Mouse (Mus musculus): ENCODE measurements around the gene Serpina7. TPM values are rescaled to one million over a fixed set of nuclear protein-coding genes. Genes with fewer than 3 reads are reported as not detected.

Gene Serpina7
- not detected for total RNA-seq (2021)
- long read RNA-seq, experiment 1 = 0 reads
- long read RNA-seq, experiment 2 = 0 reads

DNA sequence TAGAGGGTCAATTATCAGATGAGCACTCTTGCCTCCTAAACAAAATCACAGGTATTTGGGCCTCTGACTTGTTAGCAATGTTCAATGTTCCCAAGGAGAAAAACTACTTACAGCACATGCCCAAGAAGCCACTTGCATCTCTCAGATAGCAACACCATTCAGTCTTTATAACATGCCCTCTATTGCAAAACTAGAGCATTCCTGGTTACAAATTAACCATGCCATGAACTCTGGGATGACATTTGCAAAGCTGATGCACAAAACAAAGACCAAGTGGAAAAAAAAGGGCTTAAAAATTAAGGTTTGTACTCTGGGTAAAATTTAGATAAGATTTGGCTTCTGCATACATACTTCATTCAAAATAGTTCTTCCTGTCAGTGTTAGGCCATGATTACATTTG is at the start of gene Serpina7:
Gene Serpina7, minus strand, starts transcription at position 160 of the 400 bp plus-strand sequence.
- no peak for DNase-seq

DNA sequence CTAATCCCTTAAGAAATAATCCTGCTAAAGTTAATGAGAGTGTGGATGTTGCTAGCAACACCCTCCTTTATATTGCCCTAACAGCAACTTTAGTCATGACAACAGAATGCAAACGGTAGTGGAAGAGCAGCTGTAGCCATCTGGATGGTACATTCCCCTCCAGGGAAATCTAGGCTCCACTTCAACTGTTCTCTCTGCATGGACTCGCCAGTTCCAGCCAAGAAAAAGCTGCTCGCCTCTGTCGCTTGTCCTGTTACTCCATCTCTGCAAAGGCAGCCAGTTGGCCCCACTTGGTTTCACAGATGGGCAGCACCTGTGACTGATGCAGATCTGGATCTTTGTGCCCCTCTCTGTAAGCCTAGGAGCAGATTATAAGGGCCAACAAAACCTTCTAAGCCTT is 49.0 kb upstream of the Serpina7 start:
- no peak for DNase-seq

- DNase-seq = no peak
These were observed 12.2 kb upstream of the Serpina7 start for GRCm38 (mm10) chrX:139097197-139097596.

DNA sequence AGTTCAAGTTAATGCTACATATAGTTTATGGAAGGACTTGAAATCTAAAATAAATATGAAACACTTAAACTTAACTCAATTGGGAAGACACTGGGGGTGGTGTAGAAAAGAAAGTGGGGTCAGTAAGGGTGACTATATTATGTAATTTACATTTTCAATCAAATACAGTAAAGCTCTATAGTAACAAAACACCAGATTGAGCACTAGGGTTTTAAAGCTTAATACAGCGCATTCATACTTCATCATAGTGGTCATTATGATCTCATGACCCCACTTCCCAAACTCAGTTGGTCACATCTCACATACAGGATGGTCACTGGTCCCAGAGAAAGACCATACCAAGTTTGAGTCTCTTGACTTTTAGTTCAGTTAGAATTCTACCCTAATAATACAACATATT is 907 bp upstream of the Serpina7 start, which contains the start of gene 4930513O06Rik:
Gene 4930513O06Rik, plus strand, starts transcription at position 301 of the 400 bp plus-strand sequence.
- DNase-seq = no peak

DNA sequence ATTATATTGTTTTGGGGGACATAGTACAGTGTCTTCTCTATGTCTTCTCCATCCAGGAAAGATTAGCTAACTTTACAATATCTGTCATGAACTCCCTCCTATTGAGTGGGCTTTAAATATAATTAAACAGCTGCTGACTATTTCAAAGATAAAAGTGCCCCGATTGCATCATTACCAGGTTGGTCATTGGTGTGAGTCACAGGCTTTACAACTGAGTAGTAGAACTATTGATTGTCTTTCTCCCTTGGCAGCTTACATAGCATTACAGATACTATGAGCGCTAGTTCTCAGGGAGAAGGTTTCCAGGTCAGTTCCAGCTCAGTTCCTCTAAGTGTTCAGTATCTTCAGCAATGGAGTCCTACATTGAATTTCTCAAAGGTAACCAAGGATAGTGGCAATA is 6.5 kb downstream of the Serpina7 start:
- DNase-seq = no peak

DNA sequence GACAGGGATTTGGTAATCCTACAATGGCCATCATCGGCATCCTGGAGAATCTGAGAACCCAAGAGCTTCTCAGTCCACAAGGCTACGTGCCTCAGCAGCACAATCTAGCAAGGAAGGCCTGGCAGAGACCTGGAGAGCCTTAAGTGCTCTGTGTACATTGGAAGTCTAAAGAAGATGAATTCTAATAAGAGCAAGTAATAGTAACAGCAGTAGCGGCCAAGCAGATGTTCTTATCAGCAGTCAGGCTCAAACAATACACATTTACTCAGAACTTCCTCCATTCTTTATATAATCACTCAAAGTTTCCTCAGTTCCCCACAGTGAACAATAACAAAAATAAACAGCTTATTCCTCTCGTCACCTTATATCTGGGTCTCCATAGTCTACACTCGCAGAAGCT is 21.0 kb downstream of the Serpina7 start:
- DNase-seq = no peak

GRCm38 (mm10) chrX:139053149-139053548 is 31.9 kb downstream of the Serpina7 start:
- DNase-seq = no peak

DNA sequence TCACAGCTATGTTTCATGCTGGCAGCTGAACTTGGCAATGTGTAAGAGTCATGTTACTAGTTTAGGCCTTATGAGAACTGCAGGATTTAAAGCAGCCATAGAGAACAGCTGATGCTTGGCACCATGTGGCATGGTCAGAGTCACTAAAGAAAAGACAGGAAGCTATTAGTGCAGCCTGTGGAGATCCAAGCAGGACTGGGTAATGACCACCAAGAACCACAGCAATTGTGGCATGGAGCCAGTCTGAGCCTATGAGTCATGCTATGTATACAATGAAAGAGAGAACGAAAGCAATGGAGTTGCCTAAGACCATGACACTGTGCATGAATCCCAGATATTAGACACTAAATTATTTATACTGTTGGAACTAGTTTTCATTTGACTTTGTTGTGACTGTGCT is 33.1 kb downstream of the Serpina7 start:
- no peak for DNase-seq

DNA sequence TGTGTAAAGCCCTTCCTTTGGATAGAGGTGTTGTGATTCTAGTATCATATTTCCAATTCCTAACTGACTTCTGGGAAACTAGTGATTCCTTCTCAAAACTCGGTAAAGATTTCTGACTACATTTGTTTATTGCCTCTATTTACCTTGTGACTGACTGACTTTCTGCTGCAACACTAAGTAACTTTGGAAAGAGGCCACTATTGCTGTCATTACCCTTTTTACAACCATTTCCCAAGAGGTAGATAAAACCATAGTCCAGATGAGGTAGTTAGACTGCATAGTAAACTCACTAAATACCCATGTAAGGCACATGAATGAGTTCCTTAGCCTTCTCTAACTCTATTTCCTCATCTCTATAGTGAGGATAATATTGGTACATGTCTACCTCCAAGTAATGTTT is 43.9 kb downstream of the Serpina7 start:
- no peak for DNase-seq

- DNase-seq = no peak
These were observed 45.7 kb downstream of the Serpina7 start for GRCm38 (mm10) chrX:139039314-139039713.

- no peak for DNase-seq
These were observed 47.4 kb downstream of the Serpina7 start for GRCm38 (mm10) chrX:139037666-139038065.

Other genes with a start within 250 kb of the Serpina7 start
- 1 to 10 TPM; 3.4 to 3.7 TPM for gene Nrk, start 170.8 kb downstream of the Serpina7 start, total RNA-seq (2021)
- gene 4930513O06Rik, start 1.0 kb upstream of the Serpina7 start, total RNA-seq (2021) = not detected
- not detected for gene 4933428M09Rik, start 94.0 kb upstream of the Serpina7 start, total RNA-seq (2021)
- gene Mum1l1, start 124.8 kb upstream of the Serpina7 start, total RNA-seq (2021) = 1 to 10 TPM; 4.8 to 6.0 TPM
- gene Trap1a, start 248.4 kb upstream of the Serpina7 start, total RNA-seq (2021) = not detected

All from gastrocnemius, postnatal 25 days (tissue).